Mouse (Mus musculus) CD4-positive naive resting alpha-beta T cell, adult 57 days (primary cell): ENCODE data around the gene Tmem221. TPM values are rescaled to one million over a fixed set of nuclear protein-coding genes. Genes with fewer than 3 reads are reported as not detected.

Experiments used
- total RNA-seq: library from RNA; stranded (reverse); gene quantifications from one replicate; pipeline ENCODE4 v1.2.4, GENCODE M21; 2023

Tmem221 gene
- total RNA-seq = 0.83 TPM

DNA sequence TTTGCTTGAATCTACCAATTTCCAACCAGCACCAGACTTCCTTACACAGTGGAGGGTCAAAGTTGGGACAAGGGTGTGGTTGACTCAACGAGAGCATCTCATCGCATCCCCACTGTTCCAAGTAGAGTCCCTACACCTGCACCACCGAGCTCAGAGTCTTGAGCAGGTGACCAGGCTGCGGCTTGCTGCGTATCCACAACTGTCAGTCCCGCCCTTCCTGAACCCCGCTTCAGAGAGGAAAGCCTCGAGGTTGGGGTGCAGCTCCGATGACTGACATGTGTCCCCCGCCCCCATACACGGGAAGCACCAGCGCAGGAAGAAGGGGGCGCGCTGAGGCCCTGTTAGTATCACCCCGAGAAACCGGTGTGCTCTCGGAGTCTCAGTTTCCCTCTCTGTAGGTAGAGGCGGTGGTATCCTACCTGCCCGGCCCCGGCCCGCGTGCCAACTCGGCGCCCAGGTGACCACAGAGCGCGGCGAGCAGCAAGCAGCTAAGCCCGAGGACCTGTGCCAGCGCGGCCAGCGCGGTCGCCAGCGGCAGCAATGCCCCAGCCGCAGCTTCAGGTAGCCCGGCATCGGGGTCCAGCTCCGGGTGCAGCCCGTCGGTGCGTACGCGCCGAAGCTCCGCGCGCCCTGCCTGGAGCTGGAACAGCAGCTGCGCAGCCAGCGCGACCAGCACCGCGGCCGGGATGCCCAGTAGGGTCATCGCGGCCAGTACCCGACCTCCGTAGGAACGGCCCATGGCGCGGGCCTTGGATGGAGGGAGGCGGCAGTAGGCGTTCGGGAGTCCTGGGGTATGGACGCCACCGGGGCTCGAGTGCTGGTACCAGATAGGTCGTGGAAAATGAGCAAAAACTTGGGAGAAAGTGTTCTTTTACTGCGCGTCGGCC is at the start of gene Tmem221:
Gene Tmem221 (minus strand): TSS at position 801 of the 887 bp plus-strand sequence.

DNA sequence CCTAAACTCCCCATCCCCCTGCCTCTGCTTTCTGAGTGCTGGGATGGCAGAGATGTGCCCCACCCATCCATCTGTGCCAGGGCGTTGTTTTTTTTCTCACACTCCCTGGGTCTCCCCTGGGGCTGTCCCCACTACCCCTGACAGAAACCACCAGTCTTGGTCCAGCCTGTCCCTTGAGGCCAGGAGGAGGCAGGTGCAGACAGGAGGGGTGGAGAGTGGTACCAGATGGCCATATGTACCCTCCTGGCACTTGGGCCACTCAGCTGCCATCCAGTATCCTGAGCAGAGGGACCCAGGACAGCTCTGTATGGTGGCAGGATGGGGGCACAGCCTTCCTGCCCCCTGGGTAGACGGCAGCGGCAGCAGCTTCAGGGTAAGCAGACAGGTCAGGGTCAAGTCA is 38.8 kb upstream of the Tmem221 start, which contains the start of gene Fam129c:
Gene Fam129c (plus strand): TSS at position 198 of the 400 bp plus-strand sequence.

DNA sequence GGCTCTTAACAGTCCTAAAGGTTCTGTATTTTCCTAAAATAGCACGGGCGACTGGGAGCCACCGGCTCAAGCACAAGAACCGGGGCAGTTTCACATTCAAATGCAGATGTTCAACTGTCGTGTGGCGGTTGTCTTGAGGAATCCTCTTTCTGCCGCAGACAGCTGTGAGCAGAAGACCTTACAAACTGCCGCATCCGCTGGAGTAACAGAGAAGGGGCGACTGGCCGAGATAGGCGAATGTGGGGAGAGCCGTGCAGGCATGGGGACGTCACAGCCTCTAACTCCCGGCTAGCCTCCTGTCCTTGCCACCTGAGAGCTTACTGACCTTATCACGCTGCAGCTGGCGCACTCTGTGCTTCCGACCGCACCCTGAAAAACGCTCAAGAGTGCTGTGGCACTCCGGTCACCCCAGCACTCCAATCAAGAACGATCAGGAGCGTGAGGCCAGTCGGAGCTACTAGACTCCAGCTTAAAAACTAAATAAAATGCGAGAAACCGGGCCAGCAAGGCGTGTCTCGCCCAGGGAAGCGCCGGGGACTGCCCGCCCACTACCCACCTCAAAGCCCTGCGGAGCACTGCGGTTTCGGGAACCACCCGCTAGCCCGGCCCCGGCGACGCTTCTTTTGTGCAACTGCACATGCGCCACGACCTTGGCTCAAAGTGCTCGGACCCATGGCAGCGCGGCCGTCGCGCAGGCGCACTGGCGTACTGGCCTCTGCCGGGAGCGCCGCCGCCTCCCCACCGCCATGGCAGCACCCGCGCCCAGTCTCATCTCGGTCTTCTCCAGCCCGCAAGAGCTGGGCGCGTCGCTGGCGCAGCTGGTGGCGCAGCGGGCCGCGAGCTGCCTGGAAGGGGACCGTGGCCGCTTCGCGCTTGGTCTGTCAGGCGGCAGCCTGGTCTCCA is 33.1 kb upstream of the Tmem221 start, which contains the start of gene Pgls:
Gene Pgls (plus strand): TSS at position 706 of the 903 bp plus-strand sequence.

DNA sequence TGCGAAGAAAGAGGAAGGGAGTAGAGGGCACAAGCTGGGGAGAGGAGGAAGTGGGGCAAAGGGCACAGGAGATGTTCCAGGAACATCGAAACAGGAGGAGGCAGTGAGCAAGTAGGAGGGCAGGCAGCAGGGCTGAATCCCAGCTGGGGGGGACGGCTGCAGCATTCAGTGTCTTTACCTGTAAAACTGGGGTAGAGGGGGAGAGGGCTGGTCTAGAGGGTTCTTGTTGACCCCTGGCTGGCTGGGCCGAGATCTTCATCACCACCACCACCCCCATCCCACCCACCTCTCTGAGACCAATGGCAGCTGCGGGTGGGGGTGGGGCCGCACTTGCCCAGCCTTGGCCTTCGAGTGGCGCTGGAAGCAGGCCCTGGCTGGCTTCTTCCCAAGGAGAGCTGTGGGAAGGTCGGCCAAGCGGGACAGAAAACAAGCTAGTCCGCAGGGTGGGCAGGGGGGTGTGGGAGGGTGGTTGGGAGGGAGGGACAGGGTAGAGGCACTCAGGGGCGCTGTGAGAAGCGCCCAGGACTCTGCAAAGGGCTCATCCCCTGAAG is 9.8 kb upstream of the Tmem221 start, which contains the start of gene Slc27a1:
Gene Slc27a1 (plus strand): TSS at position 496 of the 551 bp plus-strand sequence.

DNA sequence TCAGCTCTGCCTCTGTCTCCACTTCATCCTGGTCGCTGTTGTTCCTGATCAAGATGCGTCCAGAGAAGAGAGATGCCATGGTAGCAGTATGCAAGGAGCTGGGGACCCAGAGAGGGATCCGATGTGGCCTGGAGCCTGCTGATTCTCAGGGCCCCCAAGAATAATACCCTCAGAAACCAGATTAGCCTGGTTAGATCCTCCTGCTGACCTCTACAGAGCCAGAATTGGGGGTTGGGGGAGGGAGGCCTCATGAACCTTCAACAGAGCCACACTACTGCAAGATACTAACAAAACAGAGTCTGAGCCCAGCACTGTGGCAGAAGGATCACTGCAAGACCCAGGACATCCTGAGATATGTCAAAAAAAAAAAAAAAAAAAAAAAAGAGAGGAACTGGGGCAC is 7.8 kb upstream of the Tmem221 start, which contains the start of gene Nxnl1:
Gene Nxnl1 (minus strand): TSS at position 101 of the 400 bp plus-strand sequence.

DNA sequence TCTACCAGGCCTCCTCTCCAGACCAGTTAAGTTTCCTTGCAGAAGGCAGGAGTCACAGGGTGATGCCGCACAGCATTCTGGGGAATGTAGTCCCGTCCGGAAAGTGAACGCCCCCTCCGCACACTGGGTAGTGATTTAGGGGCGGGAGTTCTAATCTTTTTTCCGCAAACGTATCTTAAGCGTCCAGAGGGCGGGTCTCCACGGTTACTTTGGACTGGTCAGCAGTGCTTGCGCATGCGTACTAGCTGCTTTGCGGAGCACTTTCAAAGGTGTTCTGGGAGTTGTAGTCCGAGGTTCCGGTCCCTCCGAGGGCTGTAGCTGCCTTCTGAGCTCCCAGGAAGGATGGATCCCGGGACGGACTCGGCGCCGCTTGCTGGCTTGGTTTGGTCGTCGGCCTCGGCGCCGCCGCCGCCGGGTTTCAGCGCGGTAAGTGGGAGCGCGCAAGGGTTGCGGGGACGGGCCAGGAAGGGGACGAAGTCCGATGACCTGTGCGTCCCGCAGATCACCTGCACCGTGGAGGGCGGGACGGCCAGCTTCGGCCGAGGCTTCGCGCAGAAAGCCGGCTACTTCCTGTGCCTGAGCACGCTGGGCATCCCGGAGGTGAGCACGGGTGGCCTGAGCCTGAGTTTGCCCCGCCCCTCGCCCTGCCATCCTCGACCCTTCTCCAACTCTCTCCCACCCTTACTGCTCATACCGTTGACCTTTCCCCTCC is 15.9 kb downstream of the Tmem221 start, which contains the start of gene Mvb12a:
Gene Mvb12a (plus strand): TSS at position 291 of the 712 bp plus-strand sequence.

DNA sequence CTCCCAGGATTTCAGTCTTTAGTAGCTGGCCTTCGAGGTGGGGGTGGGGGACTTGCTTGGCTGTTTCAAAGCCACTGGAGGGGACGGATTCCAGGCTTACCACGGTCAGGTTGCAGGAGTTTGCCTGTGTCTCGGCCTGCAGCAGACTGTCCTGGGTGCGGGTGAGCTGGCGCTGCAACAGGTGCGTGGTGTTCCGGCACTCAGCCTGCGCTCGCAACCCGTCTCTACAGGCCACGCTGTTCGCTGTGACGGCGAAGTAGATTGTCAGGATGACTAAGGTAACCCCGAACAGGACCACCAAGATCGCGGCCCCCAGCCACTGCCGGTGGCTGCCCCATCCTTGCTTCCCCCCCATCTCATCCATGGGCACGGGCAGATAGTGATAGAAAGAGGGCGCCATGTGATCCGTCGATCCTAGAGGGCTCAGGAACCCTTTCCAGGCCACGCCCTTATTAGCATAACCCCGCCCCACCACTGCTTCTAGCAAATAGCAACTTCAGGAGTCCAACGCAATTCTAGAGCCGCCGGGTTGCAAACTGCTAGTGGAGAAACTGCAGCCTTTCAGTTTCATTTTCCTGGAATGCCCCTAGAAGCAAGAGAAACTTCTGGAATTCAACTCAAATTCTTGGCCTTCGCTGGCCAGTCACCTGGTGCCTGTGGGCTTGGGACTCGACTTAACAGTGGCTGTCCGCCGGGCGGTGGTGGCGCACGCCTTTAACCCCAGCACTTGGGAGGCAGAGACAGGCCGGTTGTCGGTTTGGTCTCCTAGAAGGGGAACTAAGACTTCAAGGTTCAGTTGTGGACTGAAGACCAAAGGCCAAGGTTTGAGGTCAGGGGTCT is 21.4 kb downstream of the Tmem221 start, which contains the start of gene Bst2:
Gene Bst2 (minus strand): TSS at position 429 of the 840 bp plus-strand sequence.

DNA sequence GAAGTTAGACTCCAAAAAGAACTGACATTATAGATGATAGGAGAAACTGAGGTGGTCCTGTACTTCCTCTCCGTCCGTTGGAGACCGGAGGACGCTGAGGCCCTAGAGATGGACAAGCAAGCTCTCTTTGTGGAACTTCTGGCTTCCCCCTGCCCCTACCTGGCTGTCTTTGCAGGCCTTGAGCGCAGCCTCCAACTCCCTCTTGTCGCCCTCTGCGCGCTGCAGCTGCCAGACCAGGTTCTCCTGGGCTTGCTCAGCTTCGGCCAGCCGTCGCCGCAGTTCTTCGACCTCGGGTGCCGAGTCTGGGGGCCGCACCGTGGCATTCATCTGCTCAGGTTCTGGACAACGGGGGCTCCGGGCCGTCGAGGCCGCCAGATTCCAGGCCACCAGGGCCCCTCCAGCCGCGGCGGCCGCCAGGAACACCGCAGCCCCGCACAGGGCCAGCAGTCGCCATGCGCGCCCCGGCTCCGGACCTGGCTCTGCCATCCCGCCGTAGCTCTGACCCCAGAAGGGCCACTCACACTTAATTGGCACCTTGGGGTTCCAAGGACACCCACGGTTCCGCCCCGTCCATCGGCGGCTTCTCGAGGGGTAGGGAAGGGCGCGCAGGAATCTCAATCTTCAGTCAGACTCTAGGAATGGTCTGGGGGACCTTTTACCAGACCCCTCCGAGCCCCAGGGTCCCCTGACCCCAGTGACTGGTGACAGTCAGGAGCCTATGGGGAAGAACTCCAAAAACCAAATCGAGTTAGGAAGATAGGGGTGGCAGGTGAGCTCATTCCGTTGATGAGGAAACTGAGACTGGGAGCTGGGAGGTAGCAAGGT is 33.2 kb downstream of the Tmem221 start, which contains the start of gene Ccdc194:
Gene Ccdc194 (minus strand): TSS at position 486 of the 825 bp plus-strand sequence.

DNA sequence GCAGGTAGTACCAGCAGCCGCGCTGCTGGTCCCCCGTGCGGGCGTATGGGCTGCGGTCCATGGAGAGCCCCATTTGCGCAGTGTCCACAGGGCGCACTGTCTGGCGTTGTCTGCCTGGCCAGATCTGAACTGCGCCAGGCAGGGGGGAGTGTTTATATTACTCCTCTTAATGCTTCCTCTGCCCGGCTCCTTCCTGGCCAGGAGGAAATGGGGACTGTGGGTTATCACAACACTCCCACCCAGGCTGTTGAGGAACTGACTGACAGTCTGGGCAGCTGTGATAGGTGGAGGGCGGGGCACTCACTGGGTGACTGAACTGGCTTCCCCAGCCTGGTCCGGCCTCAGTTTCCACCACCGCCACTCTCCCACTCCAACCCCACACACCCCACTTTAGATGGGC is 47.0 kb downstream of the Tmem221 start, which contains the start of gene Plvap:
Gene Plvap (minus strand): TSS at position 109 of the 400 bp plus-strand sequence.

Other genes with a start within 250 kb of the Tmem221 start
- gene Use1, start 192.0 kb downstream of the Tmem221 start, total RNA-seq = 295 TPM
- gene Ocel1, start 187.6 kb downstream of the Tmem221 start, total RNA-seq = 19.0 TPM
- 4.8 TPM for gene Nr2f6, start 176.9 kb downstream of the Tmem221 start, total RNA-seq
- 0.47 TPM for gene Ushbp1, start 163.1 kb downstream of the Tmem221 start, total RNA-seq
- 107 TPM for gene Babam1, start 162.0 kb downstream of the Tmem221 start, total RNA-seq
- gene Ankle1, start 152.9 kb downstream of the Tmem221 start, total RNA-seq = 1.6 TPM
- gene Abhd8, start 95.2 kb downstream of the Tmem221 start, total RNA-seq = 94.1 TPM
- gene Mrpl34, start 93.9 kb downstream of the Tmem221 start, total RNA-seq = 33.8 TPM
- 106 TPM for gene Dda1, start 89.7 kb downstream of the Tmem221 start, total RNA-seq
- gene Ano8, start 72.9 kb downstream of the Tmem221 start, total RNA-seq = 22.8 TPM
- gene Gtpbp3, start 70.8 kb downstream of the Tmem221 start, total RNA-seq = 15.5 TPM
- 2.1 TPM for gene Plvap, start 47.1 kb downstream of the Tmem221 start, total RNA-seq
- not detected for gene Ccdc194, start 33.2 kb downstream of the Tmem221 start, total RNA-seq
- gene Bst2, start 21.4 kb downstream of the Tmem221 start, total RNA-seq = 38.1 TPM
- 32.3 TPM for gene Mvb12a, start 15.9 kb downstream of the Tmem221 start, total RNA-seq
- gene Nxnl1, start 7.7 kb upstream of the Tmem221 start, total RNA-seq = not detected
- 6.5 TPM for gene Slc27a1, start 10.0 kb upstream of the Tmem221 start, total RNA-seq
- gene Pgls, start 33.3 kb upstream of the Tmem221 start, total RNA-seq = 50.8 TPM
- 8.0 TPM for gene Fam129c, start 38.8 kb upstream of the Tmem221 start, total RNA-seq
- gene Colgalt1, start 52.1 kb upstream of the Tmem221 start, total RNA-seq = 56.7 TPM
- 1.7 TPM for gene Unc13a, start 112.9 kb upstream of the Tmem221 start, total RNA-seq
- 94.0 TPM for gene Jak3, start 117.4 kb upstream of the Tmem221 start, total RNA-seq
- gene Insl3, start 130.3 kb upstream of the Tmem221 start, total RNA-seq = 52.6 TPM
- gene B3gnt3, start 142.9 kb upstream of the Tmem221 start, total RNA-seq = 0.30 TPM
- gene Fcho1, start 166.8 kb upstream of the Tmem221 start, total RNA-seq = 112 TPM